Mouse (Mus musculus) CD4-positive, CD25-positive, alpha-beta regulatory T cell, adult 2 months (primary cell): ENCODE results near the gene Vax1.

Experiments used
- DNase-seq: peaks from one replicate; pipeline ENCODE4 v3.0.0-alpha.2; 2012; ENCODE audit warnings: low read depth, low spot score

Gene Vax1

DNA sequence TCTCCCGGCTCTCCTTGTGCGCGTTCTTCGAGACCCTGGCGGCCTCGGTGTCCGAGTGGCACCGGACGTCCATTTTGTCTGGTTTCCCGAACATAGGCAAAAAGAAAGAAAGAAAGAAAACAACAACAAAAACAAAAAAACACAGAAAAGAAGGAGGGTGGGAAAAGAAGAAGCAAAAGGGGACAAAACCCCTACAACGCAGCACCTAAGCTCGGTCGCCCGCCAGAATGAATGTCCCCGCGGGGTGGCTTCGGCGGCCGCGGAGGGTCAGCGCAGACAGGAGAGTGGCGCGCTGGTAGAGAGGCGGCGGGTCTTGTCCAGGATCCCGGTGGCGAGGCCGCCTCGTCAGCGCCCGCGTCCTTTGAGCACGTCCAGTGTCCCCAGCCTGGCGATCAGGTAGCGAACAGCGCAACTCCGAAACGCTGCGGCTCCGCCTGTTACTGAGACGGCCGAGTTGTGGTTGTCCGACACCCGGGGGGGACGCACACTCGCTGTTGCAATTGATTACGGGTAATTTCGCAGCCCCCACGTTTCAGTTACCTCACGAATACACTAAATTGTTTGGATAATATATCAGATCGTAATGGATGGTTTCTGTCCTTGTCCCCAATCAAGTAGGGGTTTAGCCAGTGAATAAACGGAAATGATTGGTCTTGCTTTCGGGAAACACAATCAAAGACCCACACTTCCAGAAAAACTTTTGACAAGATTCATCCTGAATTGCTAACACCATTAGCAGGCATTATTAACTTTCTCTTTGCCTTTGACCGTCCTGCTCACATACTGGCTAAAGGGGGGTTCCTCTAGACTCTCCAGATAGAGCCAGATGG, at the start of gene Vax1:
Vax1 (minus strand) TSS at position 121 of the 830 bp plus-strand sequence.
- no peak for DNase-seq

DNA sequence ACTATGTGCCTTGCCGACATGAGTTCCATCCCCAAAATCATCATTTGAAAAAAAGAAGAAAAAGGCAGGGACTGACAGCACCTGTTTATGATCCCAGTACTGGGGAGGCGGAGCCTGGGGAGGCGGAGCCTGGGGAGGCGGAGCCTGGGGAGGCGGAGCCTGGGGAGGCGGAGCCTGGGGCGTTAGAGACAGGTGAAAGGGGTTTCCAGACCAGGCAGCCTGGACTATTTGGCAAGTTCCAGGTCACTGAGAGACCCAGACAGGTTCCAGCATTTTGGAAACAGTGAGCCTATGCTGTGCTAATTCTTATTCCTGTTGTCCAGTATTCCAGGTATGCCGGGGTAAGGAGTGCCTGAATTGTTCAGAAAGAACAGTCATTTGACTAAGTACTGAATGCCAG, 49.1 kb upstream of the Vax1 start, which contains the start of gene Kcnk18:
Kcnk18 (plus strand) TSS at position 224 of the 400 bp plus-strand sequence.
- no peak for DNase-seq

DNA sequence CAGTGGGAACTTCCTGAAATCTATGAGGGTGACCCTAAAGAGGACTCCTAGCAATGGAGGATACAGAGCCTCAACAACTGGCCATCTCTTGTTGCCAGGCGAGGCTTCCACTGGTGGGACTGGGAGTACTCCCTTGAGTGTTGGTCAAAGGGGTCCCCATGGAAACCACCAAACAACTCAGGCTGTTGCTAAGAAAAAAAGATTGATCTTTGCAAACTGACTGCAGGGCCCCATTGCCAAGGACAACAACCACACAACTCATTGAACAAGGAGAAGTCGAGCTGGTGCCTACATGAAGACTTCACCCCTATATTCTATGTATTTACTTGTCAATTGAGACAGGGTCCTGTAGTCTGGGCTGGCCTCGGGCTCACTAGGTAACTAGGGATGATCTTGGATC, 47.0 kb upstream of the Vax1 start:
- no peak for DNase-seq

DNA sequence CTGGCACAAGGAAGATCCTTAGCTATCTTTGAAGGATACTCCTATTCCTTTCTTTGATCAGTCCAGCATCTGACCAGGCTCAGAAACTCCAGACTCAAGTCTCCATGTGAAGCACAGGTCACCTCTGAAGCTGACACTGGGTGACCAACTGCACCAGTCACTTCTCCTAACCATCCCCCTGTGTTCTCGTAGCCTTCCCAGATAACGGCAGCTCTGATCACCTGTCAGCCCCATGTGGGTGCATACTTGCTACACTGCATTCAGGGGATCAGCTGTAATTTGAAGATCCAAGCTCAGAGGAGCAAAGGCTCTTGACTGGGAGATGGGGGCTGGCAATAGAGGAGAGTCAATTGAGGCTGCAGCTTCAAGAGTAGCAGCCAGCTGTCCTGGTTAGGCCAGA, 39.1 kb upstream of the Vax1 start:
- DNase-seq = no peak

DNA sequence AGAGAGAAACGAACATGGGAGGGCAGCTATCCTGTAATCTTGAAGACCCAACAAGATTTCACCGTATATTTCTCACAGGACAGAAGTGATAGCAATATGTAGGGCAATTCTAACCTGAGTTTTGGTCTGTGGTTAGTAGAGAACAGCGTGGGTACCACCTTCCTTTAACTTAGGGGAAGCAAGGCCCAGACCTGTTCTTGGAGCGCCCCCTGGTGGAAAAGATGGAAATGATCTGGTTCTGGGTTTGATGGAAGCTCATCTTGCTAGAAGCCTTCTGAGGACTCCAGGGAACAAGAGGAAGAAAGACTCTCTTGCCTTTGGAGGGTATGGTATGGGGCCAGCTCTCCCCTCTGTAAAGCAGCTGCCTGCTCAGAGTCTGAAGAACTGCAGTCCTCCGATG, 38.6 kb upstream of the Vax1 start:
- DNase-seq = peak; percentile 64

DNA sequence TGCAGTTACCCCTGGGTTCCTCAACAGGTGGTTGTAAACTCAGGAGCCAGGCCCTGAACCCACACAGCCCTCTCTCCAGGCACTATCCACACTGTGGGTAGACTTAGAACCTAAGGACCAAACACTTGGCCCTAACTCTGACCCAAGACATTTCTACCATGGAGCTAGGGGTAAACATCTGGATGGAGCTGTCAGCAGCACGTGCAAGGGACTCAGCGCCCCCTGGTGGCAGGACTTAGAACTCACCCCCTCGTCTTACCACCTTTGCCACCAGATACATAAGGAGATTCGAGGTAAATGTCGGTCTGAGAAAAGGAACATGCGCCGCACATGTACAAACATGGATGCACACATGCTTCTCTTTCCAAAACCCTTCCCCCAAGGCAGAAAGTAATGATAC, 28.3 kb upstream of the Vax1 start:
- DNase-seq = peak; percentile 77

DNA sequence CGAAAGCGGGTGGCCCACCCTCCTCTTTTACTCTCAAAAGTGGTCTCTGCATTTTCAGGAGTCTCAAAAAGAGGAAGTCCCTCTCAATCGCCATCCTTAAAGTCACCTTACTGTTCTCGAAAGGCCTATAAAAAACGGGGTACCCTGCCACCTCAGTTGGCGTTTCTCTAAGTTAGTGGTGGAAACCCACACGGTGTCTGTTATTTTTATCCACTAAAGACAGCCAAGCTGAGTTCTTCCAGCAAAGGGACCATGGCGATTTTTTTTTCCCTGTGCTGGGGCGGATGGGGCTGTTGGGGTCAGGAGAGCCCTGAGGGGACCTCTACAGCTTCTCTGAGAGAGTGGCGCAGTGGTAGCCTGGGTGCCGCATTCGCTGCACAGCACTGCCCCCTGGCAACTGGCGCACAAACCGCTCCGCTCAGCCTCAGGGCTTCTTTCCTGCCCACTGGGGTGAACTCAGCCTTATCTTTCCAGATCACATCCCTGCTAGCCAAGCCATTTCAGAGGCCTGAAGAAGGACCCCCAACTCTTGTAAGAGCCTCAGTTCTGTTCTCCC, 26.3 kb upstream of the Vax1 start:
- peak; percentile 16 for DNase-seq

DNA sequence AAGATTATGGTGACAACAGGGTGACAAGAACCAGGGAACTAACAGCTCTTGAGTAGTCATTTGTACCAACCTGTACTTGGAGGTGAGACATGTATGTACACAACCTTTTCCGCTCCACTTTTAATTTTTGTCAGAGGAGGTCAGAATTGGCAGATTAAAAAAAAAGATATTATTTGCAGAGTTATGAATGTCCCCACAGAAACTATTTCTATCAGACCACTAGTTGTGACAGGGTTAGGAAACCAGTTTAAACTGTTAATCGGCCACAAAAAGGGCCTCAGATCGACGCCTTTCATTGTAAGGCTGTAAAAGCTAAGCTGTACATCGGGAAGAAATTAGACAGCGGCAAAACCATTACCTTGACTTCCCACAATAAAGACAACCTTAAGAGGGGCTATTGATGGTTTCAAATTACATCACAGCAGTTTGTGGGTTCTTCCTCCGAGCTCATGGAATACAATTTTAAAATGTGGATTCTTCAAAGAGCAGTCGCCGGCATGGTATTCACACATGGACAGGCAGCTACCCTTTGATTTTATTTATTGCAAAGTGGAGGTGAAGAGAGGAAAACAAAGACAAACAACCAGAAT, 25.4 kb upstream of the Vax1 start:
- no peak for DNase-seq

DNA sequence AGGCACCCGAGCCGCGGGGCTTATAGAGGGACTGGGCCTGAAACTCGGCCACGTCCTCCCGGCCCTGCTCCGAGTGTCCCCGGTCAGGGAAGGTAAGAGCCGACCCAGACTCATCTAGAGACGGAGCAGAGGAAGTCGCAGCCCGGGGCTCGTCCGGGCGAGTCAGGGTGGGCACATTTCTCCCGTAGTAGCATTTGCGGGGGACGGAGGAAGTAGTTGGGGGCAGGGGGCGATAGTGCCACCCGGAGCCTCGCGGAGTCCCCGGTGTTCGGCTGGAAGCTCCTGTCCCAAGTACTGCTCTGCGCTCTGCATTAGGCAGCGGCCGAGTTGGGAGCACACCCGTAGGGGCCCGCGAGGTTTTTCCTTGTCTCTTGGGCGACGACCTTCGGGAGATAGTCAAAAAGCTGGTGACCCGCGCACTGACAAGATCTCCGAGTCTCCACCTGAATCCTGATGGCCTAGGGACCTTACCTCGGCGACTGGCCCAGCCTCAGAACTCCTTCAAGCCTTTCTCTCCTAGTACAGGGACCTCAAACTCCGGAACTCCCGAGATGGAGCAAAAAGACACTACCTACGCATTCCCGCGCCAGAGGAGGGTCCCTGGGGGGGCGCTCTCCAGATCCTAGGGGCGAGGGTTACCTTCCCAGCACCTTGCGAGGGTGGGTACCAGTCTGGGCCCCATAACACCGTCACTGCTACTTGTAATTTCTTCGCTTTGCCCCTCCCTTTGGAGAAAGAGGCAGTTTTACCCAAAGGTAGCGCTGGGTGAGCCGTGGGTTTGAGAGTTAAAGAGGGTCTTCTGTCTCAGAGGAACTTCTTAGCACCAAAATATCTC, 24.3 kb upstream of the Vax1 start:
- peak; percentile 7 for DNase-seq

DNA sequence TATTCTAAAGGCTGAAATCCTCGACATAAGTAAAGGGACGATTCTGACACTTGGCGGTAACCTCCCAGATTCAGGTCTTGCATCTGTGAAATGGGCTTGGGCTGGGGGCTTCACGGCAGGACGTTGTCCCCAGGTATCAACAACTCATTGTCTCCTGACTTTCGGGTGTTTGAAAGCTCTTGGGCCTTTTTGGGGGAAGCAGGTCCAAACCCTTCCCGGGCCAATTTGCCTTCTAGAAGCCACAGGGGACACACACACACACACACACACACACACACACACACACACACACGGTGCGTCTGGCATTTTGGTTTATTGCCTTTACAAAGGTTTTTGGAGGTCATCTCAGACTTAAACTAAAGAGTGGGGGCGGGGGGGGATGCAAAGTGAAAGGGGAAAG, 23.6 kb upstream of the Vax1 start:
- DNase-seq = no peak

DNA sequence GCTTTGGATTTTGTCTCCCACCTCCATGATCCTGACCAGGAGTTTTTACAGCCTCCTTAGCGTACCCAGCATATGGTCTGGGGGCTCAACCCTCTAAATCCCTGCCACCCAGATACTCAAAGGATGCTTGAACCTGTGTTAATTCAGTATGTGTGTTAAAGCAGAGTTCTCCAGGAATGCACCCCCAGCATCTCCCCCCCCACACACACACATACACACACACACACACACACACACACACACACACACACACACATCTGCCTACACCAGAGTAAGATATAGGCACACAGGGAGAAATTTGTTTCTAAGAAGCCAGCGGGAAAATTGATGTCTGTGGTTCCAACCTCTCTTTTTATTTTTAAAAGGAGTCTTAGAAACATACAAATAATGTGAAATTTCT, 22.6 kb upstream of the Vax1 start:
- DNase-seq = no peak

DNA sequence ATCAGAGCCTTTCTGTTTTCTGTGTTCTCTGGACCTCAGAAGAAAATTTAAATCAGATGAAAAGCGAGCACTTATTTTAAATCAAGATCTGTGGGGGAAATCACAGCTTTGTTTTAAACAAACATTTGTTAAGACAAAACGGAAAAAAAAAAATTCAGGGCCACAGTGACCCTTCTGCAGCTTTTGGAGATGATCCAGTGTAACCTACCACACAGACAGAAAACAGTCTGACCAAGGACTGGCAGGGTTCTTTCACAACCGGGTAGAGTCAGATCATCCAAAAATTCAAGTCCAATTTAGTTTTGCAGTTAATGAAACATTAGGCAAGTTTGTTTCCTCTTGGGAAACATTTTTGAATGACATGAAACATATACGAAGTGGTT, 21.3 kb upstream of the Vax1 start:
- no peak for DNase-seq

DNA sequence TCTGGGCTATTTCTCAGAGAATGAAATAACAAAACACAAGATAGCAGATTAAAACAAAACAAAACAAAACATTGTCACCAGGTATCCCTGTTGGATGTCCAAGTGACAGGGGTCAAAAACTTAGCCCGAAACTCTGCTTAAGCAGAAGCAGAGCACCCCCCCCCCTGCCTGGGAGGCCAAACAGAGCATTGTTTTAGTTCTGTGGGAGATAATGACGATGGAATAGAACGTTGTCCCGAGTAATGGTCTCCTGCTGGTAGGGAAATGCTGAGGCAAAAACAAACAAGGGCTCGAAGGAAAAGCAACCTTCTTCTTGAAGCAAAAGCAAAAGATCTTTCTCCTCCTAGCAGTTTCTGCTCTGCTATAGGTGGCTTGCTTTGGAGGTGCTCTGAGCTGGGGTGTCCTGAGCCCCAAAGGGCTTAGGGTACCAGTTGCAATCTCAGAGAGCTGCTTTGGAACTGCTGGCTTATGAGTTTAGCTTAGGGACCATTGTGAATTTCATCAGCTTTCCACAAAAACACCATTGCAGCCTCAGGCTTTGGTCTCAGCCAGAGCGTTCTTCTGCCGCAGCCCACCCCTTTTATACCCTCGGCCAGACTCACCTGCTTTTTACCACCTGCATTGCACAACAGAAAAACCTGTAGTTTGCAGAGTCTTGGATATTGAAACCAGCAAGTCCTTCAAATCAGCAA, 20.7 kb upstream of the Vax1 start:
- DNase-seq = no peak

DNA sequence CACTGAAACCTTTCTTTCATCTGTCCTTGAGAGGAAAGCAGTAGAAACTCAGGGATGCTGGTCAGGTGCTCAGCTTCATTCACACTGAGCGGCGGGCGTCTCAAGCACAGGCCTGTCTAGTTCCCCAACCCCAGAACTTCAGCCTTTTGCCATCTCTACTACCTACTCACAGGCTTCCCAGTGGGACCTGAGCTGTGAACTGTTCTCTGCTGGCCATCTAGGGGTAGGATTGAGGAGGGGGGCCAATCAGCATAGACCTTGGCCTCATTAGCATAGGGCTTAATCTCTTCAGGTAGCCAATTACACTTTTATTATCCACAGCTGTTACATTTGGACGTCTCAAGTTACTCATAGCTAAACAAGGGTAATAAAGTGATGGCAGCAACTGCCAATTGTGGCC, 19.1 kb upstream of the Vax1 start:
- DNase-seq = no peak

DNA sequence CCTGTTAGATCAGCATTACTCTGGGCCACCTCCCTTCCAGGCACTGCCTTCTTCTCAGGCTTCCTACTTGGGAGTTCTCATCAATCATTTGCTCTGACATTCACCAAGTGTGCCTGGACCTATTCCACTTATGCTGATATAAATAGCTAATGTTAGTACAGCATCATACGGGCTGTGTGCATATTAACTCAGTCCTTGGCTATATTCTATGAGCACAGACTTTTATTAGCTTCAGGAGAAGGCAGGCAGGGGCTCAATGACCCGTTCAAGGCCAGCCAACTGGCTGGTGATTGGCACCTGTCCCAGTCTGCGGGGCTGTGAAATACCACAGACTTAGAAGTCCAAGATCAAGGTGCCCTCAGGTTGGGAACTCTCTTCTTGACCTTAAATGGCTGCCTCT, 14.1 kb upstream of the Vax1 start:
- DNase-seq = no peak

DNA sequence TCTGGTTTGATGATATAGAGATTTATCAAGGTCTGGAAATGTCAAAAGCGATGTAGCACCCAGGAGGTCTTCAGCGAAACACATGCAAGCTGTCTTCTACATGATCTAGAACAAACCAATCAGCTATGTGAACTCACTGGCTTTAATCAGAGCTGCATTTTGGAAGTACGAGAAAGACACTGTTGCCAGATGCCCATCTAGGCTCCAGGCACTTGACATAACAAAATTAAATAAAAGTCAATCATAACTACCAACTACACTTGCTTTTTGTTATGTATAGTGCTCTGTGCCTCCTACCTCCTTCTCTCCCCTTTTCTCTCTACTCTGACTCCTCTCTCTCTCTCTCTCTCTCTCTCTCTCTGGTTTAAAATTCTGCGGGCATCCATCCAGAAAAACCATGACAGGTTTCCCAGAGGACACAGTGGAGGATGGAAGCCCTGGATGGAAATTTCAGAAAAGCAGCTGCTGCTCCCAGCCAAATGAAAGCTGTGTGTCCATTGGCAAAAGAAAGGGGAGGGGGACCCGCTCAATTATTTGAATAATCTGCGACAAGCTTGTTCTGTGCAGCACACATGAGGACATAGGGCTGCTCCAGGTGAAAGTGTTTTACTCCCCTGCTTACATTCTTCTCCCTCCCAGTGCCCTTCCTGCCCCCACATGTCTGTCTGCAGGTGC, 3.6 kb upstream of the Vax1 start:
- DNase-seq = no peak

DNA sequence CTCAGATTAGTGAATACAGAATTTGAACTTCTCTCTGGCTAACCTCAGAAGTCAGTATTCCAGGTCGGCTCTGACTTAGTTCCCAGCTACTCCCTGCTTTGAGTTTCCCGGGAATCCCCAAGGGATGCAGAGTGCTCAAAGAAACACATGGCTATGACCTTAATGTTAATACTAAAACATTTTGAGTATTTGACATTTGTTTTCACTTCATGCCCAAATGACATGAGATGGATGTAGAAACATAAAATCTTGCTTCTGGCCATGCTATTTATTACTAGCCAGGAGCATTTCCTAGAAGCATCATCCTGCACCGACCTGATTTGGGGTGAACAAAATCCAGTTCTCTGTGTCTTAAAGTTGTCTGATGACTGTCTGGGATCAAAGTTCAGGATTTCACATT, 2.9 kb upstream of the Vax1 start:
- no peak for DNase-seq

DNA sequence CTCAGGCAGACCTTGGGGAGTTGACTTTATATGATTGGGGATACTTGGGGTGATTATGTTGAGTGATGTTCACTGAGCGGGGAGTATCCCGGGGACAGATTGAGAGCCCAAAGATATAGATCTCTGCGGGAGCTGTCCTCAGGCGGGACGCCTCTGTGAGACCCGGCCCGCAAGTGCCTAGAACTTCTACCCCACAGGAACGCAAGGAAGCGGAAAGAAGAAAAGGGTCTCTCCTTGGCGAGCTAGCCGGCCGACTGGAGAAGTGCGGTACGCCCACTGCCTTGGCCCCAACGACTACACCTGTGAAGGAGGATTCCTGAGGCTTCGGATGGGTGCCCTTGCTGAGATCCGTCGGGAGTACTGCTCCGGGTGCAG, 2.0 kb upstream of the Vax1 start:
- no peak for DNase-seq

DNA sequence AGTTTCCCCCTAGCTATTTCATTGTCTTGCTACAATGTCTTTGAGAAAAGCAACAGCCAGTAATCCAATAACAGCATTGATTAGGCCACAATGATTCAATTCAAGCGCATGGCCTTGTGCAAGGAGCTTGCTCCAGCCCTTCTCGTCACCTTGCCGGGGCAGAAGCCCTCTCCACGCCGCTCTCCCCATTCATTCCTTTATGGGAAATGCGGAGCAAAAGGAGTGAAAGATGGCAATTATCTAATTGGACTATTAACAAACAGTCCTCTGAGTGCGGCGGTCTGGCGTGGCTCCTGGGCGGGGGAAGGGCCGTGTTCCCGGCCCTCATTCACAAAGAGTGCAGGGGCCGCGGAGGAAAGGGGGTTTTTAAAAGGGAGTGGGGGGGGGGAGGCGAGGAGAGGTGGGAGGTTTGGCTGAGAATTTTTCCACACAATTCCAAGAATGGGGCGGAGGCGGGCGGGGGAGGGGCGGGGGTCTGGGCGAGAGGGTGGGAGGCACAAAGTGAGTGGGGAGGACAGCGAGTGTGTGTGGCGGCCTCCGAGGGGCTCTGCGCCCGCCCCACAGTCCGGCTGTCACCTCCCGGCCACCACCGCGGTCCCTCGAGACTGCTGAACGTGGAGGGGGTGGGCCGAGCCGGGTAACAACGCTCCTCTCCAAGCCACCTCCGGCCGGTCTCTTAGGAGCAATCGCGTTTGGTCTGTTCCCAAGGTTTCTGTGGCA, 1.5 kb upstream of the Vax1 start:
- no peak for DNase-seq

DNA sequence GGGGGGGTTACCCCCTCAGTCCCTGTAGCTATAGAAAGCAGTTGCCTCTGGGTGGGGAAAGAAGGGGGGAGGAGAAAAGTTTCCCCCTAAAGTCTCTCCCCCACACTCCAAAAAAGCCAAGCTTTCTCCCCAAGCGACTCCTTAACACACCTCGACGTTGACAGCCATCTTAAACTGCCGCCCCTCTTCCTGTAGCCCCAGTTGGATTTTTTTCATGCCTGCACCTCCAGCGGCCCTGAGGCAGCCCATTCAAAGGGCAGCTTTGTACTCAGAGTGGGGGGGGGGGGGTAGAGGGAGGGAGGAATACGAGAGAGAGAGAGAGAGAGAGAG, 875 bp upstream of the Vax1 start:
- no peak for DNase-seq
